Mouse (Mus musculus) embryonic fibroblast, embryonic 13.5 days (primary cell): Measurements from ENCODE around the gene H2-Ob.

Experiments used
- CTCF ChIP-seq: IDR thresholded peaks from 2 replicates; pipeline ENCODE4 v1.5.1; 2011; ENCODE audit warnings: mild to moderate bottlenecking, control low read depth, low read length, moderate library complexity, borderline replicate concordance; ENCODE audit not compliant: insufficient read depth
- POLR2A ChIP-seq: IDR thresholded peaks from 2 replicates; pipeline ENCODE4 v1.6.1; 2011; ENCODE audit warnings: low read depth, mild to moderate bottlenecking, control low read depth, low read length, moderate library complexity

DNA sequence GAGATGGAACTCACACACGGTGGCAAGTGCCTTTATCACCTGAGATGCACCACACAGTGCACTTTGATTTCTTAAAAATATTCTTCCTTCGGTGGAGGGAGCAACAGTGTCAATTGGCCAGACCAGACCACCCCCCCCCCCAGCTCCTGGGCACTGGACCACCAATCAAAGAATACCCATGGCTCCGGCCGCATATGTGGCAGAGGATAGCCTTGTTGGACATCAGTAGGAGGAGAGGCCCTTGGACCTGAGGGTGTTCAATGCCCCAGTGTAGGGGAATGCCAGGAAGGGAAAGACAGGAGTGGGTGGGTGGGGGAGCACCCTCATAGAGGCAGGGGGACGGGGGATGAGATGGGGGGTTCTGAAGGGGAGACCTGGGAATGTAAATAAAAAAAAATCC, 32.0 kb upstream of the H2-Ob start:
- no peak for TF ChIP-seq POLR2A
- no peak for TF ChIP-seq CTCF
